ENCODE assay signal across 9 mouse cellular contexts in the genomic region with DNA sequence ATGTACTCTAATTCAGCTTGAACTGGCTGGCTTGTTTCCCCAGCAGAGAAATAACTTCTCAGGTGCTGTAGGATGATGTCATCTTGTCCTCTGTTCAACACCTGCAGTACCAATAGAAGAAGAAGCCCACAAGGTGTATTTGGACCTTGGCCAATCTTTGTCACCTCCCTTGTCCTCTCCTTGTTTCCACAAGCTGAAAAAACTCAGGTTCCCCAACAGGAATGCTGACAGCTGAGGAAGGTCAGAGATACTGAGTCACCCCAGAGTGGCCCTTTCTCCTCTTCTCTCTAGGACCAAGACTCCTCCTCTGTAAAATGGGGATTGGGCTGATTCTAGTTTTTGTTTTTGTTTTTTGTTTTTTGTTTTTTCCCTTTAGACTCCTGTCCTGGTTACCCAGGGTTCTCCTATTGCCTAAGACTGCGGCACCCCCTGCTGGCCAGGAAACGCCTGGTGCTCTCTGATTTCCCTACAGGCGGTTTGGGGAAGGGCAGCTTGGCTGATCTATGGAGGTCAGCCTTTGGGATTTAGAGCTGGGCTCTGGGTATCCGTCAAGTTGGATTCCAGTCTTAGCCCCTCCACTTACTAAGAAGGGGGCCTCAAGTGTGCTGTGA. TPM values are rescaled to one million over a fixed set of nuclear protein-coding genes. Genes with fewer than 3 reads are reported as not detected.
DNase-seq lines count a peak whose midpoint lies in the region; ATAC-seq and TF ChIP-seq lines count a peak whose summit lies in the region.
"Had no signal": no experiment of that assay in that cellular context is flagged by ENCODE, and none has a peak within 500 bp of the region (broad histone marks: within the 10 kb centered on the region; RNA-seq: fewer than 3 reads in every experiment).

No protein-coding gene starts in this region.

- no peak overlapping the region for H3K4me2 ChIP-seq in kidney, postnatal 0 days (ENCODE audit: low read length)
- H3K4me2 ChIP-seq in liver, embryonic 11.5 days, result no peak overlapping the region
- no peak overlapping the region for H3K4me2 ChIP-seq in neural tube, embryonic 13.5 days
- H3K4me2 ChIP-seq: embryonic facial prominence, embryonic 13.5 days had no signal

- no peaks in the 10 kb centered on the region for H3K4me1 ChIP-seq in kidney, postnatal 0 days (replicated peaks; ENCODE audit: insufficient read depth, low read length)
- no peaks in the 10 kb centered on the region for H3K4me1 ChIP-seq in liver, embryonic 11.5 days (replicated peaks; ENCODE audit: control insufficient read depth, insufficient read depth, low read length)
- no peaks in the 10 kb centered on the region for H3K4me1 ChIP-seq in neural tube, embryonic 13.5 days (replicated peaks)
- H3K4me1 ChIP-seq in testis, adult 2 months (ENCODE audit: control insufficient read depth, insufficient read depth, low read length), result peaks cover 4% of the 10 kb centered on the region

- H3K36me3 ChIP-seq in kidney, postnatal 0 days (ENCODE audit: insufficient read depth, low read length), result no peaks in the 10 kb centered on the region
- no peaks in the 10 kb centered on the region for H3K36me3 ChIP-seq in liver, embryonic 11.5 days (ENCODE audit: control insufficient read depth, insufficient read depth, low read length)
- H3K36me3 ChIP-seq in neural tube, embryonic 13.5 days, result no peaks in the 10 kb centered on the region
- H3K36me3 ChIP-seq in testis, adult 2 months (ENCODE audit: control insufficient read depth, insufficient read depth, low read length), result no peaks in the 10 kb centered on the region
- H3K36me3 ChIP-seq: embryonic facial prominence, embryonic 13.5 days had no signal

- H3K4me3 ChIP-seq in kidney, postnatal 0 days (replicated peaks; ENCODE audit: low read depth, low read length), result no peak overlapping the region
- H3K4me3 ChIP-seq in liver, embryonic 11.5 days (ENCODE audit: low read depth, low read length), result no peak overlapping the region
- no peak overlapping the region for H3K4me3 ChIP-seq in neural tube, embryonic 13.5 days
- H3K4me3 ChIP-seq in testis, adult 2 months (ENCODE audit: control insufficient read depth, low read depth, low read length), result no peak overlapping the region
- H3K4me3 ChIP-seq: embryonic facial prominence, embryonic 13.5 days had no signal

- H3K9ac ChIP-seq in kidney, postnatal 0 days (ENCODE audit: low read depth, low read length), result no peak overlapping the region
- H3K9ac ChIP-seq in liver, embryonic 11.5 days (ENCODE audit: low read depth, low read length), result no peak overlapping the region
- H3K9ac ChIP-seq in neural tube, embryonic 13.5 days, result no peak overlapping the region
- H3K9ac ChIP-seq: embryonic facial prominence, embryonic 13.5 days had no signal

- H3K27ac ChIP-seq in kidney, postnatal 0 days, result no peak overlapping the region
- H3K27ac ChIP-seq in liver, embryonic 11.5 days (ENCODE audit: low read depth, low read length), result no peak overlapping the region
- no peak overlapping the region for H3K27ac ChIP-seq in neural tube, embryonic 13.5 days (replicated peaks)
- H3K27ac ChIP-seq in testis, adult 2 months (ENCODE audit: control insufficient read depth, insufficient read depth, low read depth, low read length), result no peak overlapping the region
- H3K27ac ChIP-seq: embryonic facial prominence, embryonic 13.5 days had no signal

- peak; percentile 84 for DNase-seq in A20 (ENCODE audit: low read depth, low spot score)
- peak; percentile 78 for DNase-seq in adrenal gland, adult 8-10 months
- DNase-seq in embryo, embryonic 9.5 days (ENCODE audit: extremely low spot score), result peak; percentile 82
- peak; percentile 84 to 93 for DNase-seq in heart, adult 18-20 months
- DNase-seq in kidney, postnatal 0 days (ENCODE audit: low spot score), result peak; percentile 94
- peak; percentile 68 for DNase-seq in liver, embryonic 11.5 days (ENCODE audit: low spot score)

- no peaks in the 10 kb centered on the region for H3K9me3 ChIP-seq in kidney, postnatal 0 days (replicated peaks; ENCODE audit: low read length)
- no peaks in the 10 kb centered on the region for H3K9me3 ChIP-seq in liver, embryonic 11.5 days (ENCODE audit: control insufficient read depth, low read length)
- H3K9me3 ChIP-seq in neural tube, embryonic 13.5 days, result no peaks in the 10 kb centered on the region
- H3K9me3 ChIP-seq: embryonic facial prominence, embryonic 13.5 days had no signal

- peak; percentile 41; the same call in 1 of the 2 replicates for ATAC-seq in kidney, postnatal 0 days (replicated peaks; ENCODE audit: low FRiP score, low read depth)
- peak; percentile 57 for ATAC-seq in liver, embryonic 11.5 days (replicated peaks; ENCODE audit: low FRiP score)
- 0 out of 2 replicates have a peak, but pooled peaks have one; percentile 48 for ATAC-seq in neural tube, embryonic 13.5 days (ENCODE audit: low read depth)

- WGBS in kidney, postnatal 0 days, result 3% methylated on average over 4 of the region's 4 CpGs
- WGBS in liver, embryonic 11.5 days, result under 1% methylated on average over 4 of the region's 4 CpGs
- WGBS in neural tube, embryonic 13.5 days, result 4% methylated on average over 4 of the region's 4 CpGs

- no peak for TF ChIP-seq POLR2A in testis, adult 2 months (IDR thresholded peaks at IDR 0.05; ENCODE audit: control insufficient read depth, low read depth, low read length)

- H3K27me3 ChIP-seq in kidney, postnatal 0 days (ENCODE audit: insufficient read depth, low read length), result no peaks in the 10 kb centered on the region
- H3K27me3 ChIP-seq in liver, embryonic 11.5 days (replicated peaks; ENCODE audit: control insufficient read depth, insufficient read depth, low read length), result no peaks in the 10 kb centered on the region
- H3K27me3 ChIP-seq in neural tube, embryonic 13.5 days, result peaks cover 8% of the 10 kb centered on the region
- H3K27me3 ChIP-seq in testis, adult 2 months (ENCODE audit: control insufficient read depth, insufficient read depth, low read length), result no peaks in the 10 kb centered on the region
- H3K27me3 ChIP-seq: embryonic facial prominence, embryonic 13.5 days had no signal

- peak; percentile 100 for TF ChIP-seq CTCF in kidney, postnatal 0 days (IDR thresholded peaks at IDR 0.05; ENCODE audit: low read depth)
- peak; percentile 89 for TF ChIP-seq CTCF in testis, adult 2 months (IDR thresholded peaks at IDR 0.05; ENCODE audit: control insufficient read depth, insufficient read depth, insufficient replicate concordance, low read depth, low read length)

RNA-seq across cellular contexts. Expression of a gene that starts 26.4 kb away (rescaled TPM):
- total RNA-seq in adrenal gland, adult 8-10 months (2022), result 10 to 100 TPM; 12.0 to 21.4 (median 14.6) TPM
- 10 to 100 TPM; 24.6 to 26.5 TPM for total RNA-seq in heart, adult 18-20 months (2021)
- polyA plus RNA-seq in kidney, postnatal 0 days (2015; fragmentation: Nextera tagmentation; extraction: Ambion mirVana), result 31.0 and 32.9 TPM in 2 replicates
- polyA plus RNA-seq in liver, embryonic 11.5 days (2014; fragmentation: Nextera tagmentation; extraction: Ambion mirVana), result 17.0 and 18.0 TPM in 2 replicates
- polyA plus RNA-seq in neural tube, embryonic 13.5 days (2015; fragmentation: Nextera tagmentation; extraction: Ambion mirVana), result 123 and 124 TPM in 2 replicates
- polyA plus RNA-seq in testis, adult 2 months (2012; rRNA removed), result 43.5 and 49.7 TPM in 2 replicates

RNA-seq across cellular contexts. Expression of a gene that starts 31.7 kb away (rescaled TPM):
- total RNA-seq in adrenal gland, adult 8-10 months (2022), result 10 to 100 TPM; 38.0 to 56.2 (median 46.3) TPM
- 10 to 100 TPM; 17.1 to 20.8 TPM for total RNA-seq in heart, adult 18-20 months (2021)
- polyA plus RNA-seq in kidney, postnatal 0 days (2015; fragmentation: Nextera tagmentation; extraction: Ambion mirVana), result 137 and 145 TPM in 2 replicates
- 53.6 and 56.0 TPM in 2 replicates for polyA plus RNA-seq in liver, embryonic 11.5 days (2014; fragmentation: Nextera tagmentation; extraction: Ambion mirVana)
- polyA plus RNA-seq in neural tube, embryonic 13.5 days (2015; fragmentation: Nextera tagmentation; extraction: Ambion mirVana), result 41.2 and 41.5 TPM in 2 replicates
- polyA plus RNA-seq in testis, adult 2 months (2012; rRNA removed), result 14.7 and 17.7 TPM in 2 replicates
